Mouse (Mus musculus): ENCODE data around the gene Fastkd1. TPM values are rescaled to one million over a fixed set of nuclear protein-coding genes. Genes with fewer than 3 reads are reported as not detected.
A peak's percentile ranks its signal among the peaks of the same experiment; 100 is the strongest.

The Fastkd1 gene
- 2.9 and 3.3 TPM in 2 replicates for polyA plus RNA-seq (2015; fragmentation: Nextera tagmentation; extraction: Ambion mirVana)

- Histone ChIP-seq H3K9ac (ENCODE audit: low read depth, low read length) (peak within 1 kb of the TSS; percentile 63), H3K27me3 (ENCODE audit: control insufficient read depth, insufficient read depth, low read depth, low read length) (no peaks in the 10 kb centered on the region), H3K9me3 (replicated peaks; ENCODE audit: control insufficient read depth, low read length) (no peaks in the 10 kb centered on the region), H3K36me3 (ENCODE audit: control insufficient read depth, insufficient read depth) (no peaks in the 10 kb centered on the region), H3K27ac (ENCODE audit: low read length) (peak within 1 kb of the TSS; percentile 37; the same call in 1 of the 2 replicates), H3K4me1 (ENCODE audit: control insufficient read depth, low read depth, low read length) (peaks cover 4% of the 10 kb centered on the region), H3K4me2 (ENCODE audit: low read depth, low read length) (peak within 1 kb of the TSS; percentile 74), H3K4me3 (ENCODE audit: low read depth, low read length) (peak within 1 kb of the TSS; percentile 72)
- peak; percentile 99 for ATAC-seq (ENCODE audit: low read depth)
- WGBS (ENCODE audit: insufficient replicate concordance) = under 1% methylated on average over 39 of the region's 39 CpGs
These were observed at the start of gene Fastkd1 for GRCm38 (mm10) chr2:69712981-69713625. Fastkd1 (minus strand) TSS chr2:69713516.

GRCm38 (mm10) chr2:69760980-69761379 lies 47.7 kb upstream of the Fastkd1 start:
- ATAC-seq (ENCODE audit: low read depth) = no peak
- Histone ChIP-seq H3K9ac (ENCODE audit: low read depth, low read length) (no peak overlapping the region), H3K4me3 (ENCODE audit: low read depth, low read length) (no peak overlapping the region), H3K9me3 (replicated peaks; ENCODE audit: control insufficient read depth, low read length) (no peaks in the 10 kb centered on the region), H3K36me3 (ENCODE audit: control insufficient read depth, insufficient read depth) (no peaks in the 10 kb centered on the region), H3K27ac (ENCODE audit: low read length) (no peak overlapping the region), H3K27me3 (ENCODE audit: control insufficient read depth, insufficient read depth, low read depth, low read length) (no peaks in the 10 kb centered on the region), H3K4me2 (ENCODE audit: low read depth, low read length) (no peak overlapping the region), H3K4me1 (ENCODE audit: control insufficient read depth, low read depth, low read length) (no peaks in the 10 kb centered on the region)
- WGBS (ENCODE audit: insufficient replicate concordance) = 64% methylated on average over 5 of the region's 5 CpGs

GRCm38 (mm10) chr2:69745091-69745490 lies 31.8 kb upstream of the Fastkd1 start:
- no peak overlapping the region for H3K4me3 ChIP-seq (ENCODE audit: low read depth, low read length)
- ATAC-seq (ENCODE audit: low read depth) = no peak
- H3K36me3 ChIP-seq (ENCODE audit: control insufficient read depth, insufficient read depth) = peaks cover 39% of the 10 kb centered on the region
- H3K9me3 ChIP-seq (replicated peaks; ENCODE audit: control insufficient read depth, low read length) = no peaks in the 10 kb centered on the region; the same call in 1 of the 2 replicates
- H3K4me2 ChIP-seq (ENCODE audit: low read depth, low read length) = no peak overlapping the region
- 83% methylated on average over 1 of the region's 1 CpGs for WGBS (ENCODE audit: insufficient replicate concordance)
- no peaks in the 10 kb centered on the region for H3K4me1 ChIP-seq (ENCODE audit: control insufficient read depth, low read depth, low read length)
- no peaks in the 10 kb centered on the region for H3K27me3 ChIP-seq (ENCODE audit: control insufficient read depth, insufficient read depth, low read depth, low read length)
- H3K27ac ChIP-seq (ENCODE audit: low read length) = no peak overlapping the region
- no peak overlapping the region for H3K9ac ChIP-seq (ENCODE audit: low read depth, low read length)

- peak overlapping the region; percentile 82 for H3K27ac ChIP-seq (ENCODE audit: low read length)
- no peaks in the 10 kb centered on the region for H3K36me3 ChIP-seq (ENCODE audit: control insufficient read depth, insufficient read depth)
- no peaks in the 10 kb centered on the region; the same call in 1 of the 2 replicates for H3K27me3 ChIP-seq (ENCODE audit: control insufficient read depth, insufficient read depth, low read depth, low read length)
- no peaks in the 10 kb centered on the region for H3K9me3 ChIP-seq (replicated peaks; ENCODE audit: control insufficient read depth, low read length)
- H3K9ac ChIP-seq (ENCODE audit: low read depth, low read length) = peak overlapping the region; percentile 80
- peak overlapping the region; percentile 83 for H3K4me3 ChIP-seq (ENCODE audit: low read depth, low read length)
- H3K4me1 ChIP-seq (ENCODE audit: control insufficient read depth, low read depth, low read length) = peaks cover 7% of the 10 kb centered on the region
- peak overlapping the region; percentile 70 for H3K4me2 ChIP-seq (ENCODE audit: low read depth, low read length)
- no peak for ATAC-seq (ENCODE audit: low read depth)
- 0% methylated on average over 13 of the region's 13 CpGs for WGBS (ENCODE audit: insufficient replicate concordance)
These were observed 10.2 kb upstream of the Fastkd1 start for GRCm38 (mm10) chr2:69723519-69723825.

GRCm38 (mm10) chr2:69722650-69723518 lies 9.6 kb upstream of the Fastkd1 start:
- Histone ChIP-seq H3K4me2 (ENCODE audit: low read depth, low read length) (peak overlapping the region; percentile 88), H3K4me3 (ENCODE audit: low read depth, low read length) (peak overlapping the region; percentile 83), H3K27me3 (ENCODE audit: control insufficient read depth, insufficient read depth, low read depth, low read length) (no peaks in the 10 kb centered on the region; the same call in 1 of the 2 replicates), H3K9me3 (replicated peaks; ENCODE audit: control insufficient read depth, low read length) (no peaks in the 10 kb centered on the region), H3K27ac (ENCODE audit: low read length) (peak overlapping the region; percentile 82), H3K36me3 (ENCODE audit: control insufficient read depth, insufficient read depth) (no peaks in the 10 kb centered on the region), H3K4me1 (ENCODE audit: control insufficient read depth, low read depth, low read length) (peaks cover 7% of the 10 kb centered on the region), H3K9ac (ENCODE audit: low read depth, low read length) (peak overlapping the region; percentile 80)
- under 1% methylated on average over 79 of the region's 91 CpGs for WGBS (ENCODE audit: insufficient replicate concordance)
- peak; percentile 88 for ATAC-seq (ENCODE audit: low read depth)

GRCm38 (mm10) chr2:69722273-69722649 lies 8.9 kb upstream of the Fastkd1 start, which contains the start of gene Ppig:
Ppig (plus strand) TSS chr2:69722545.
- Histone ChIP-seq H3K9ac (ENCODE audit: low read depth, low read length) (peak within 1 kb of the TSS; percentile 80), H3K27ac (ENCODE audit: low read length) (peak within 1 kb of the TSS; percentile 82), H3K4me1 (ENCODE audit: control insufficient read depth, low read depth, low read length) (peaks cover 7% of the 10 kb centered on the region), H3K9me3 (replicated peaks; ENCODE audit: control insufficient read depth, low read length) (no peaks in the 10 kb centered on the region), H3K36me3 (ENCODE audit: control insufficient read depth, insufficient read depth) (no peaks in the 10 kb centered on the region), H3K27me3 (ENCODE audit: control insufficient read depth, insufficient read depth, low read depth, low read length) (no peaks in the 10 kb centered on the region; the same call in 1 of the 2 replicates), H3K4me3 (ENCODE audit: low read depth, low read length) (peak within 1 kb of the TSS; percentile 83), H3K4me2 (ENCODE audit: low read depth, low read length) (peak within 1 kb of the TSS; percentile 88)
- WGBS (ENCODE audit: insufficient replicate concordance) = 4% methylated on average over 12 of the region's 12 CpGs
- ATAC-seq (ENCODE audit: low read depth) = no peak

GRCm38 (mm10) chr2:69719121-69719520 lies 5.8 kb upstream of the Fastkd1 start:
- Histone ChIP-seq H3K27ac (ENCODE audit: low read length) (no peak overlapping the region), H3K9me3 (replicated peaks; ENCODE audit: control insufficient read depth, low read length) (no peaks in the 10 kb centered on the region), H3K27me3 (ENCODE audit: control insufficient read depth, insufficient read depth, low read depth, low read length) (no peaks in the 10 kb centered on the region; the same call in 1 of the 2 replicates), H3K4me2 (ENCODE audit: low read depth, low read length) (no peak overlapping the region), H3K4me3 (ENCODE audit: low read depth, low read length) (no peak overlapping the region), H3K9ac (ENCODE audit: low read depth, low read length) (no peak overlapping the region), H3K36me3 (ENCODE audit: control insufficient read depth, insufficient read depth) (no peaks in the 10 kb centered on the region), H3K4me1 (ENCODE audit: control insufficient read depth, low read depth, low read length) (peaks cover 5% of the 10 kb centered on the region)
- ATAC-seq (ENCODE audit: low read depth) = no peak
- WGBS (ENCODE audit: insufficient replicate concordance) = 65% methylated on average over 1 of the region's 1 CpGs

GRCm38 (mm10) chr2:69716483-69716882 lies 3.2 kb upstream of the Fastkd1 start:
- Histone ChIP-seq H3K4me1 (ENCODE audit: control insufficient read depth, low read depth, low read length) (peaks cover 4% of the 10 kb centered on the region), H3K27ac (ENCODE audit: low read length) (no peak overlapping the region), H3K27me3 (ENCODE audit: control insufficient read depth, insufficient read depth, low read depth, low read length) (no peaks in the 10 kb centered on the region; the same call in 1 of the 2 replicates), H3K4me3 (ENCODE audit: low read depth, low read length) (no peak overlapping the region), H3K4me2 (ENCODE audit: low read depth, low read length) (no peak overlapping the region), H3K9me3 (replicated peaks; ENCODE audit: control insufficient read depth, low read length) (no peaks in the 10 kb centered on the region), H3K36me3 (ENCODE audit: control insufficient read depth, insufficient read depth) (no peaks in the 10 kb centered on the region), H3K9ac (ENCODE audit: low read depth, low read length) (no peak overlapping the region)
- no peak for ATAC-seq (ENCODE audit: low read depth)
- 40% methylated on average over 3 of the region's 3 CpGs for WGBS (ENCODE audit: insufficient replicate concordance)

- no peaks in the 10 kb centered on the region for H3K36me3 ChIP-seq (ENCODE audit: control insufficient read depth, insufficient read depth)
- no peaks in the 10 kb centered on the region for H3K27me3 ChIP-seq (ENCODE audit: control insufficient read depth, insufficient read depth, low read depth, low read length)
- no peak for ATAC-seq (ENCODE audit: low read depth)
- H3K4me1 ChIP-seq (ENCODE audit: control insufficient read depth, low read depth, low read length) = peaks cover 4% of the 10 kb centered on the region
- H3K4me2 ChIP-seq (ENCODE audit: low read depth, low read length) = no peak overlapping the region
- 55% methylated on average over 5 of the region's 5 CpGs for WGBS (ENCODE audit: insufficient replicate concordance)
- no peak overlapping the region for H3K4me3 ChIP-seq (ENCODE audit: low read depth, low read length)
- H3K27ac ChIP-seq (ENCODE audit: low read length) = no peak overlapping the region
- no peaks in the 10 kb centered on the region for H3K9me3 ChIP-seq (replicated peaks; ENCODE audit: control insufficient read depth, low read length)
- H3K9ac ChIP-seq (ENCODE audit: low read depth, low read length) = no peak overlapping the region
These were observed 810 bp upstream of the Fastkd1 start for GRCm38 (mm10) chr2:69714126-69714525.

All from liver, embryonic 16.5 days (tissue).